In the genomic region with DNA sequence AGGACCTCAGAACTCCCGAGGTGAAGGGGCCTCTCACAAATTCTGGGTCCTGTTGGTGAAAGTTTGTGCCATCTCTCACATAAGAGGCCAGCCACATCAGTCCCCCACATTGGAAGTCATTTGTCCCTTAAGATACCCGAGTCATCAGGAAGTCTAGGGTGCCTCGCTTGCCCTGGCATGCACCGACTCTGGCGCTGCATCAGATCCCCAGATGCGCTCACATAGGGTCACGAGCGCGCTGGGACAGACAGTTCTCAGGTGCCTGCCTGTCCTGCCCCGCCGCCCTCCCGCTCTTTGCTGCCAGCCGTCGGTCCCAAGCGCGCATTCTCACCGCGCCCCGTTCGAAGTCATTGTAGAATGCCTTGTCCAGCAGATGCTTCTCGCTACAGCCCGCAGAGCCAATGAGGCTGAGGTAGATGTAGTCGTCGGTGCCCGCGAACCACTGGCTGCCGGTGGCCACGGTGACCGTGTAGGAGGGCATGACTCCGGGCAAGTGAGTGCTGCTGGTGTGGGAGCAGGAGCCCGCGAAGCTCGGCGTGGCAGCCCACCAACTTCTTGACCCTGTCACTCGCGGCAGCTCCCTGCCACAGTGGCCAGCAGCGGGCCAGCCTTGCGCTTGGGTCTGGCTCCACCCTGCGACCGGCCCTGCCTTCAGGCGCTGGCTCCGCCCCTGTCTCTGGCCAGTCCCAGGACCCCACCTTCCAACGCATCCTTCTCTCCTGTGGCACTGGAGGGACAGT, we compare ENCODE assay signal across 8 mouse cellular contexts. TPM values are rescaled to one million over a fixed set of nuclear protein-coding genes. Genes with fewer than 3 reads are reported as not detected.
DNase-seq lines count a peak whose midpoint lies in the region; ATAC-seq lines count a peak whose summit lies in the region.

Gene Alox5 (minus strand): TSS at position 635 of the 740 bp plus-strand sequence.

- 3% methylated on average over 43 of the region's 43 CpGs for WGBS in embryonic facial prominence, embryonic 13.5 days
- WGBS in heart, embryonic 11.5 days (ENCODE audit: insufficient replicate concordance): 3% methylated on average over 43 of the region's 43 CpGs

- ATAC-seq in embryonic facial prominence, embryonic 13.5 days (ENCODE audit: insufficient number of reproducible peaks, insufficient read depth, low FRiP score, low TSS enrichment, low read depth): peak; percentile 37
- ATAC-seq in heart, embryonic 11.5 days (replicated peaks; ENCODE audit: insufficient number of reproducible peaks, low FRiP score, low TSS enrichment): peak; percentile 65
- no peak for ATAC-seq in inflammation-experienced regulatory T-cells, adult 6 months

- peak within 1 kb of the TSS; percentile 57 for H3K4me2 ChIP-seq in embryonic facial prominence, embryonic 13.5 days
- H3K4me2 ChIP-seq in heart, embryonic 11.5 days: peak within 1 kb of the TSS; percentile 64

- no peaks in the 10 kb centered on the region for H3K9me3 ChIP-seq in embryonic facial prominence, embryonic 13.5 days
- H3K9me3 ChIP-seq in heart, embryonic 11.5 days (replicated peaks; ENCODE audit: control insufficient read depth, low read length): no peaks in the 10 kb centered on the region
- no peaks in the 10 kb centered on the region for H3K9me3 ChIP-seq in megakaryocyte, embryonic 14.5 days

- H3K4me3 ChIP-seq in embryonic facial prominence, embryonic 13.5 days: peak within 1 kb of the TSS; percentile 35
- peak within 1 kb of the TSS; percentile 30 for H3K4me3 ChIP-seq in heart, embryonic 11.5 days (ENCODE audit: low read depth, low read length)
- peak within 1 kb of the TSS; percentile 97 for H3K4me3 ChIP-seq in megakaryocyte, embryonic 14.5 days (replicated peaks)

- no peaks in the 10 kb centered on the region for H3K36me3 ChIP-seq in embryonic facial prominence, embryonic 13.5 days
- H3K36me3 ChIP-seq in heart, embryonic 11.5 days (ENCODE audit: control insufficient read depth, insufficient read depth, low read length): no peaks in the 10 kb centered on the region
- peaks cover 3% of the 10 kb centered on the region for H3K36me3 ChIP-seq in megakaryocyte, embryonic 14.5 days (replicated peaks; ENCODE audit: low read length)

- DNase-seq in ovary, postnatal 36 days (ENCODE audit: low spot score): peak; percentile 15
- no peak for DNase-seq in ovary, postnatal 10 days (ENCODE audit: low spot score)
- peak; percentile 40 for DNase-seq in kidney, postnatal 10 days
- DNase-seq in natural killer cell, adult 2 months (ENCODE audit: low spot score in 2 of 2): no peak

- H3K27ac ChIP-seq in embryonic facial prominence, embryonic 13.5 days: no peak within 1 kb of the TSS
- H3K27ac ChIP-seq in heart, embryonic 11.5 days (ENCODE audit: low read depth, low read length): no peak within 1 kb of the TSS

- peak within 1 kb of the TSS; percentile 57; the same call in 1 of the 2 replicates for H3K9ac ChIP-seq in embryonic facial prominence, embryonic 13.5 days
- H3K9ac ChIP-seq in heart, embryonic 11.5 days (ENCODE audit: low read depth, low read length): no peak within 1 kb of the TSS

- peaks cover 7% of the 10 kb centered on the region for H3K4me1 ChIP-seq in embryonic facial prominence, embryonic 13.5 days
- no peaks in the 10 kb centered on the region for H3K4me1 ChIP-seq in heart, embryonic 11.5 days (ENCODE audit: control insufficient read depth, insufficient read depth, low read length)
- H3K4me1 ChIP-seq in megakaryocyte, embryonic 14.5 days: peaks cover 98% of the 10 kb centered on the region

- H3K27me3 ChIP-seq in embryonic facial prominence, embryonic 13.5 days: peaks cover 50% of the 10 kb centered on the region
- H3K27me3 ChIP-seq in heart, embryonic 11.5 days (ENCODE audit: control insufficient read depth, insufficient read depth, low read length): peaks cover 16% of the 10 kb centered on the region
- H3K27me3 ChIP-seq in megakaryocyte, embryonic 14.5 days (replicated peaks): no peaks in the 10 kb centered on the region

RNA-seq across cellular contexts. Expression of gene Alox5, which starts in this region (rescaled TPM):
- polyA plus RNA-seq in embryonic facial prominence, embryonic 13.5 days (2015; fragmentation: Nextera tagmentation; extraction: Ambion mirVana): 1.0 and 1.7 TPM in 2 replicates
- polyA plus RNA-seq in heart, embryonic 11.5 days (2014; fragmentation: Nextera tagmentation; extraction: Ambion mirVana): 2.7 and 4.3 TPM in 2 replicates
- polyA plus RNA-seq in megakaryocyte, embryonic 14.5 days (2012; ENCODE audit: insufficient read depth, low replicate concordance): 43.4 and 50.4 TPM in 2 replicates
- not detected for polyA plus RNA-seq in inflammation-experienced regulatory T-cells, adult 6 months (2017; shearing (Covaris generic))

Comparison
In these comparisons a context has a peak if more than half of its experiments do, and no peak if none do; other contexts are left out.
1. DNase-seq: peak in ovary, postnatal 36 days (single experiment) and kidney, postnatal 10 days (single experiment); none in ovary, postnatal 10 days (single experiment) and natural killer cell, adult 2 months (0 of 2).
2. H3K4me3 ChIP-seq: peak in every context shown above with its lines; median percentile 97 in megakaryocyte, embryonic 14.5 days; 35 in embryonic facial prominence, embryonic 13.5 days; 30 in heart, embryonic 11.5 days.